Mouse (Mus musculus): ENCODE measurements at regions not wholly inside any gene's neighbourhood (a gene's known extent, or its start where the extent isn't known, plus 50 kb on each side); places are given as distances from the start of the nearest gene placed in this dataset.

GRCm38 (mm10) chr6:51103236-51103635 is 329.2 kb upstream of the Nfe2l3 start:
- TF ChIP-seq POLR2A (IDR thresholded peaks at IDR 0.05; ENCODE audit: control insufficient read depth, low read depth, low read length), result no peak
- TF ChIP-seq CTCF (IDR thresholded peaks at IDR 0.05; ENCODE audit: control insufficient read depth, insufficient read depth, insufficient replicate concordance, low read depth, low read length), result no peak
